Mouse (Mus musculus): Measurements from ENCODE around the gene B3galnt2. TPM values are rescaled to one million over a fixed set of nuclear protein-coding genes. Genes with fewer than 3 reads are reported as not detected.
A peak's percentile ranks its signal among the peaks of the same experiment; 100 is the strongest.

B3galnt2 gene
- polyA plus RNA-seq (2015; fragmentation: Nextera tagmentation; extraction: Ambion mirVana): 38.5 and 38.8 TPM in 2 replicates

- Histone ChIP-seq H3K9ac (peak within 1 kb of the TSS; percentile 89), H3K9me3 (no peaks in the 10 kb centered on the region), H3K36me3 (no peaks in the 10 kb centered on the region), H3K27ac (peak within 1 kb of the TSS; percentile 85), H3K4me2 (replicated peaks) (peak within 1 kb of the TSS; percentile 81), H3K27me3 (replicated peaks) (no peaks in the 10 kb centered on the region), H3K4me3 (replicated peaks) (peak within 1 kb of the TSS; percentile 92), H3K4me1 (replicated peaks) (no peaks in the 10 kb centered on the region)
- under 1% methylated on average over 77 of the region's 78 CpGs for WGBS
- peak; percentile 99 for ATAC-seq
Observed at GRCm38 (mm10) chr13:13953874-13954832, at the start of gene B3galnt2. Gene B3galnt2, plus strand, starts transcription at chr13:13954469.

GRCm38 (mm10) chr13:13911341-13911740 lies 42.9 kb upstream of the B3galnt2 start:
- no peak overlapping the region for H3K4me3 ChIP-seq (replicated peaks)
- no peak overlapping the region for H3K27ac ChIP-seq
- H3K9me3 ChIP-seq: no peaks in the 10 kb centered on the region
- no peak for ATAC-seq
- H3K9ac ChIP-seq: no peak overlapping the region
- H3K4me1 ChIP-seq (replicated peaks): no peaks in the 10 kb centered on the region
- no peaks in the 10 kb centered on the region for H3K27me3 ChIP-seq (replicated peaks)
- no peak overlapping the region for H3K4me2 ChIP-seq (replicated peaks)
- WGBS: 32% methylated on average over 2 of the region's 2 CpGs
- no peaks in the 10 kb centered on the region for H3K36me3 ChIP-seq

DNA sequence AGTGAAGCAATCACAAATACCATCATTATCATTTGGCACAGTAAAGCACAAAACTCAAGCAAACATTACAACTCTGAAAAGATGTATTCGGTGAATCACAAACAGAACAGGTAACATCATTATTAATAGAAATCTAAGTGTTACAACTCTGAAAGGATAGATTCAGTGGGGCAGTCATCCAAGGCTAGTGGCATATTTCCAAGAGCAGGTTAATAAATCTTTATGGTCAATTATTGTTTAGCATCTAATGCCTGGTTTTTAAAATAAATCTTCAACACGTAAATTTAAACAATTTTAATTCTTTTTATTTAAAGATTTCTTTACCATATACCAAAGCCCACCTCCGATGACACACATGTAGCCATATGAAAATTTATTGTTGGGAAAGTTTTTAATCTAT lies 34.9 kb upstream of the B3galnt2 start:
- Histone ChIP-seq H3K4me1 (replicated peaks) (no peaks in the 10 kb centered on the region), H3K36me3 (no peaks in the 10 kb centered on the region), H3K4me2 (replicated peaks) (no peak overlapping the region), H3K9me3 (no peaks in the 10 kb centered on the region), H3K9ac (no peak overlapping the region), H3K4me3 (replicated peaks) (no peak overlapping the region), H3K27me3 (replicated peaks) (no peaks in the 10 kb centered on the region), H3K27ac (no peak overlapping the region)
- ATAC-seq: no peak
- 91% methylated on average over 3 of the region's 3 CpGs for WGBS

- Histone ChIP-seq H3K4me3 (replicated peaks) (no peak overlapping the region), H3K4me2 (replicated peaks) (no peak overlapping the region), H3K9ac (no peak overlapping the region), H3K9me3 (no peaks in the 10 kb centered on the region), H3K27me3 (replicated peaks) (no peaks in the 10 kb centered on the region), H3K27ac (no peak overlapping the region), H3K4me1 (replicated peaks) (no peaks in the 10 kb centered on the region), H3K36me3 (no peaks in the 10 kb centered on the region)
- no peak for ATAC-seq
Observed at GRCm38 (mm10) chr13:13922526-13922925, 31.7 kb upstream of the B3galnt2 start.

DNA sequence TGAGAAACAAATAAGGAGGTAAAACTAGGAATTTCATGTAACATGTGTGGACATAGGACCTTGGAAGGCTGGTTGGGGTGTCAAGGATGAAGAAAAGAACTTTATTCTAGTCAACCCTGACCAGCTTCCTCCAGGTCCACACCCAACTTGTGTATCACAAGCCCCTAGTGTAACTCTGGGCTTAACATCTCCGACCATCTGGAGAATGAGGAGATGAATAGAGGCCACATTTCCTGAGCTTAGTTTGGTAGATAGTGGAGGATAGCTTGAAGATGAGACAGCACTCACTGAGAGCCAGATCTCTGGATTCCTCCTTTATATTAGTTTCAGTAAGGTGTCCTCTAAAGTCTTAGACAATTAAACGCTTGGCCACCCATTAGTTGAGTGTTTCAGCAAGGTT lies 24.3 kb upstream of the B3galnt2 start:
- no peak overlapping the region for H3K9ac ChIP-seq
- no peak overlapping the region for H3K4me3 ChIP-seq (replicated peaks)
- H3K27ac ChIP-seq: no peak overlapping the region
- ATAC-seq: no peak
- no peaks in the 10 kb centered on the region for H3K27me3 ChIP-seq (replicated peaks)
- 82% methylated on average over 2 of the region's 2 CpGs for WGBS
- no peaks in the 10 kb centered on the region for H3K4me1 ChIP-seq (replicated peaks)
- no peaks in the 10 kb centered on the region for H3K36me3 ChIP-seq
- no peak overlapping the region for H3K4me2 ChIP-seq (replicated peaks)
- H3K9me3 ChIP-seq: no peaks in the 10 kb centered on the region

DNA sequence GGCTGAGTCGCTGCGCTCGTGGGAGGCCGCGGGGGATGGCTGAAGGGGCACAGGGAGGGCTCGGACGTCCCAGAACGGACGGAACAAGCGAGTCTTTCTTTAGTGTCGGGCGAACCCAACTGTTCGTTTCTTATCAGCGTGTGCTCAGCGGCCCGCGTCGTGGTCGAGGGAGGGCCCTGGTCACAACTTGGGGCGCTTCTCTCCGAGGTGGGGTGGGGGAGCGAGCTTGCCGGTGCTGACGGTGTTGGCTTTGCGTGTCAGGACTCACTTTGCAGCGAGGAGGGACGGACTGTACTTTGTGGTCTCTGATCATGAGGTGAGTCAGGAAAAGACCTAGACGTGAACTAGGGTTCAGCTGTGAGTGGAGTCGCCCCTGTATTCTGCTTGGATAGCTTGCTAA lies 662 bp downstream of the B3galnt2 start:
- peak overlapping the region; percentile 92 for H3K4me3 ChIP-seq (replicated peaks)
- under 1% methylated on average over 29 of the region's 29 CpGs for WGBS
- H3K9me3 ChIP-seq: no peaks in the 10 kb centered on the region
- peak; percentile 41; the same call in 1 of the 2 replicates for ATAC-seq
- H3K27me3 ChIP-seq (replicated peaks): no peaks in the 10 kb centered on the region
- H3K4me2 ChIP-seq (replicated peaks): peak overlapping the region; percentile 70
- peak overlapping the region; percentile 89 for H3K9ac ChIP-seq
- H3K4me1 ChIP-seq (replicated peaks): no peaks in the 10 kb centered on the region
- no peaks in the 10 kb centered on the region for H3K36me3 ChIP-seq
- H3K27ac ChIP-seq: peak overlapping the region; percentile 82

DNA sequence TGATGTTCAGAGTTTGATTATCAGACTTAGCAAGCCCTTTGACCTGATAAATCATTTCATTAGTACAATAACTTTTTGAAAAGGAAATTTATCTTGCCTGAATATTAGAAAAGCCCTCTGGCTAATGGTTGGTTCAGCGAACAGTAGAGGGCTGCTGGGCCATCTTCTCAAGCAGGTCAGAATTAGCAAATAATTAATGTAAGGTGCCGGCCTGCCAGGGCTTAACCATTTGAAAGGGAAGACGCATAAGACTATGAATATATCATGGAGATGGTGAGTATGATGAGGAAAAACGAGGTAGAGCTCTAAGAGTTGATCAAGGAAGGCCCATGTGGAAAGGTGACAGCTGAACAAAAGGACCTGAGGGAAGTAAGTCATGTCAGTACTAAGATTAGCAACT lies 2.4 kb downstream of the B3galnt2 start:
- no peaks in the 10 kb centered on the region for H3K4me1 ChIP-seq (replicated peaks)
- no peaks in the 10 kb centered on the region for H3K27me3 ChIP-seq (replicated peaks)
- no peak overlapping the region for H3K9ac ChIP-seq
- WGBS: 80% methylated on average over 4 of the region's 4 CpGs
- no peak for ATAC-seq
- H3K36me3 ChIP-seq: no peaks in the 10 kb centered on the region
- H3K27ac ChIP-seq: no peak overlapping the region
- H3K9me3 ChIP-seq: no peaks in the 10 kb centered on the region
- no peak overlapping the region; the same call in 1 of the 2 replicates for H3K4me2 ChIP-seq (replicated peaks)
- no peak overlapping the region for H3K4me3 ChIP-seq (replicated peaks)

DNA sequence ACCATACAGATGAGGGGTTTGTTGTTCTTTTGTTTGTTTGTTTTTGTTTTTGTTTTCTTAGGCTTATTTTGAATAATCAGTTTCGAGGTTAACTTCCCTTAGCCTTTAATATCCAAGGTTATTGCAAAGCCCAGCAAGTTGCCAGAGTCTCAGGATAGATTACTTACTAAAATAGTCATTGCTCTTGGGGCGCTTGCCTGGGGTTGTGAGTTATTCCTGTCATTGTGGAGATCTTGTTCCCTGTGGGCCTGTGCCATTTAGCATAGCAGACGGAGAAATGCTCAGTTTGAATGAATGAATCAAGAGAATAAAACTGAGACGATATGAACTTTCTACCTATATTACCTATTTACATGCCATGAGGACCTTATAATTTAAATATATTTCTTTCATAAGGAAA lies 5.9 kb downstream of the B3galnt2 start:
- Histone ChIP-seq H3K27me3 (replicated peaks) (no peaks in the 10 kb centered on the region), H3K9me3 (no peaks in the 10 kb centered on the region), H3K27ac (no peak overlapping the region), H3K9ac (no peak overlapping the region), H3K4me3 (replicated peaks) (no peak overlapping the region), H3K4me1 (replicated peaks) (no peaks in the 10 kb centered on the region), H3K4me2 (replicated peaks) (no peak overlapping the region), H3K36me3 (no peaks in the 10 kb centered on the region)
- WGBS: 89% methylated on average over 4 of the region's 4 CpGs
- ATAC-seq: no peak

DNA sequence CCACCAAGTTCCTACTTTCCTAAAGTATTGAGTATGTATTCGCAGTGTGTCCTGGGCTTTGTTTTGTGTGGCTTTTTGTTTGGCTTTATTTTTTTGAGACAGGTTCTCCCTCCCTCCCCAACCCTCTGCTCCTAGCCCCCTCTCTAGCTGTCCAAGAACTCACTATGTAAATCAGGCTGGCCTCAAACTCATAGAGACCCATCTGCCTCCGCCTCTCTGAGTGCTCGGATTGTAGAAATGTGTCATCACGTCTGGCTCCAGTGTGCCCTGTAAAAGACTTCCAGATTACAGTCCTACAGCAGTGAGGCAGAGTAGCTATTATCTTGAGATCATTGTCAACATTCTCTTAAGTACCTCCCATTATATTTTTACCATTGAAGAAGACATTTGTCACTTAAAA lies 6.8 kb downstream of the B3galnt2 start:
- no peaks in the 10 kb centered on the region for H3K27me3 ChIP-seq (replicated peaks)

DNA sequence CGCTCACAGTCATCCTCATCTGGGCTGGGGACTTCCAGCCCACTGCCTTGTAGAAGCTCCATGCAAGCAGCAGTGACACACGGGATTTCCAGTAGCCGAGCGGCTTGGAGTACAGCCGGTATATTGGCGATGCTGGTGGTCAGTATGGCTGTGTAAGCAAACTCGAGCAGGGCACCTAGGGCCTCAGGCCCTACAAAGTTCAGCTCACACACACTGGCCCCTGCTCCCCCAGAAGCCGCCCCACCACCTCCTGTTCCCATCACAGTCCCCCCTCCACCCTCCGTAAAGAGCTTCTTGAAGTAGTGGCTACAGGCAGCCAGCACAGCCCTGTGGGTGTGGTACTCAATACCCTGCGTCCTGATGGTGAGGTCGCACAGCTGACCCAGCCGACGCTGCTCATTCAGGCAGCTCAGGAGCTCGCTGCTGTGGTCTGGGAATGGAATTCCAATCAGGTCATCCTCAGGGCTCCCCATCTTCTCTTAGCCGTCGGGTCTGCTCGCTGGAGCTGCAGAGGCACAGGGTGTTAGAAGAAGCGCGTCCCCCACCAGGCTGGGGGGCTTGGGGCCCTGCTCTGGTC lies 11.2 kb downstream of the B3galnt2 start:
- H3K9me3 ChIP-seq: no peaks in the 10 kb centered on the region
- WGBS: 72% methylated on average over 19 of the region's 19 CpGs
- no peaks in the 10 kb centered on the region for H3K36me3 ChIP-seq
- H3K4me3 ChIP-seq (replicated peaks): no peak overlapping the region
- no peak overlapping the region for H3K9ac ChIP-seq
- H3K4me2 ChIP-seq (replicated peaks): no peak overlapping the region
- ATAC-seq: no peak
- no peaks in the 10 kb centered on the region for H3K27me3 ChIP-seq (replicated peaks)
- H3K4me1 ChIP-seq (replicated peaks): no peaks in the 10 kb centered on the region
- no peak overlapping the region for H3K27ac ChIP-seq

More for the DNA sequence above, 6.8 kb downstream of the B3galnt2 start:
- ATAC-seq: no peak
- no peak overlapping the region for H3K4me3 ChIP-seq (replicated peaks)
- no peaks in the 10 kb centered on the region for H3K4me1 ChIP-seq (replicated peaks)
- H3K9me3 ChIP-seq: no peaks in the 10 kb centered on the region
- WGBS: 86% methylated on average over 4 of the region's 4 CpGs
- no peak overlapping the region for H3K27ac ChIP-seq
- no peaks in the 10 kb centered on the region for H3K36me3 ChIP-seq
- no peak overlapping the region for H3K4me2 ChIP-seq (replicated peaks)
- no peak overlapping the region for H3K9ac ChIP-seq

GRCm38 (mm10) chr13:13966172-13966571 lies 11.9 kb downstream of the B3galnt2 start:
- no peak overlapping the region for H3K4me2 ChIP-seq (replicated peaks)
- no peaks in the 10 kb centered on the region for H3K4me1 ChIP-seq (replicated peaks)
- no peaks in the 10 kb centered on the region for H3K9me3 ChIP-seq
- ATAC-seq: no peak
- no peak overlapping the region for H3K27ac ChIP-seq
- no peak overlapping the region for H3K4me3 ChIP-seq (replicated peaks)
- H3K9ac ChIP-seq: no peak overlapping the region
- no peaks in the 10 kb centered on the region for H3K36me3 ChIP-seq
- WGBS: 51% methylated on average over 4 of the region's 4 CpGs
- H3K27me3 ChIP-seq (replicated peaks): no peaks in the 10 kb centered on the region

DNA sequence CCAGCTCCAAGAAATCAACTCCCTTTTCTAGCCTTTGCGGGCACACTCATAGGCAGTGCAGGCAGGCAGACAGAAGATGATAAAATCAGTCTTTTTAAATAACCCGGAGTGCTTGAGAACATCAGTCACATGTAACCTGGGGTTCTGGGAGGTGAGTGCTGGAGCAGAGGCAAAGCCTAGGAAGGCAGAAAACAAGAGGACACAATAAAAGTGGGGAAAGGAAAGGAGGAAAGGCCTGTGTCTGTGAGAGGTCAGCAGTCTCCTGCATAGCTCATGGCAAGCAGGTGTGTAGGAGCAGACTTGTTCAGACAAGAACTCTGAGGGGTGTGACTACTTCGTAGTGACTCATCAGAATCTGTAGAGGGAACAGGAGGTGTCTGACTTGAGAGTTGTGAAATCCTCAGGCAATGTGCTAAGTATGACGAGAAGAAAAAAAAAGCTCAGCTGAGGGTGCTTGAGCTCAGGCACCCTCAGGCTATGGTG lies 14.4 kb downstream of the B3galnt2 start:
- no peak overlapping the region for H3K4me2 ChIP-seq (replicated peaks)
- H3K9me3 ChIP-seq: no peaks in the 10 kb centered on the region
- H3K36me3 ChIP-seq: no peaks in the 10 kb centered on the region
- no peak overlapping the region for H3K9ac ChIP-seq
- WGBS: 85% methylated on average over 4 of the region's 4 CpGs
- no peaks in the 10 kb centered on the region for H3K4me1 ChIP-seq (replicated peaks)
- H3K27ac ChIP-seq: no peak overlapping the region
- H3K4me3 ChIP-seq (replicated peaks): no peak overlapping the region
- no peaks in the 10 kb centered on the region for H3K27me3 ChIP-seq (replicated peaks)
- peak; percentile 96 for ATAC-seq

Data from intestine, embryonic 15.5 days (tissue).